Mouse (Mus musculus) liver, adult 2 months (tissue): ENCODE measurements at regions not wholly inside any gene's neighbourhood (a gene's known extent, or its start where the extent isn't known, plus 50 kb on each side); places are given as distances from the start of the nearest gene placed in this dataset.

Source experiments
- DNase-seq: peaks from one replicate; pipeline ENCODE4 v3.0.0-alpha.2; 2011; ENCODE audit warnings: low read depth, low spot score; ENCODE audit errors: extremely low read depth
- H3K27ac ChIP-seq: fragments of 200-500 bp; replicated peaks from 2 replicates; pipeline ENCODE4 v1.5.1; 2012; ENCODE audit warnings: low read depth, mild to moderate bottlenecking, control low read depth, inconsistent platforms, low read length; ENCODE audit not compliant: insufficient read depth
- H3K27me3 ChIP-seq: fragments of 200-500 bp; 2 replicates; pipeline ENCODE4 v1.6.1; 2012; ENCODE audit warnings: mild to moderate bottlenecking, moderate library complexity, low read length, inconsistent platforms; ENCODE audit not compliant: control insufficient read depth, insufficient read depth
- H3K36me3 ChIP-seq: fragments of 200-500 bp; 2 replicates; pipeline ENCODE4 v1.6.1; 2012; ENCODE audit warnings: low read length, inconsistent platforms; ENCODE audit not compliant: control insufficient read depth, insufficient read depth
- H3K4me1 ChIP-seq: fragments of 200-500 bp; 2 replicates; pipeline ENCODE4 v1.6.1; 2011; ENCODE audit warnings: low read length; ENCODE audit not compliant: control insufficient read depth, insufficient read depth
- H3K4me3 ChIP-seq: fragments of 200-500 bp; 2 replicates; pipeline ENCODE4 v1.5.1; 2011; ENCODE audit warnings: low read depth, mild to moderate bottlenecking, control low read depth, low read length, moderate library complexity; ENCODE audit not compliant: insufficient read depth
- H3K79me2 ChIP-seq: fragments of 200-500 bp; 2 replicates; pipeline ENCODE4 v1.6.1; 2012; ENCODE audit warnings: inconsistent platforms, mild to moderate bottlenecking, low read length, moderate library complexity; ENCODE audit not compliant: control insufficient read depth, insufficient read depth
- H3K9ac ChIP-seq: fragments of 200-500 bp; 2 replicates; pipeline ENCODE4 v1.6.1; 2012; ENCODE audit warnings: low read depth, mild to moderate bottlenecking, control low read depth, inconsistent platforms, low read length
- CTCF ChIP-seq: fragments of 200-500 bp; IDR thresholded peaks from 2 replicates; pipeline ENCODE4 v1.5.1; 2011; ENCODE audit warnings: low read depth, low read length, control low read depth
- POLR2A ChIP-seq: fragments of 200-500 bp; IDR thresholded peaks from 2 replicates; pipeline ENCODE4 v1.6.1; 2011; ENCODE audit warnings: low read length, control low read depth; ENCODE audit not compliant: insufficient read depth; ENCODE audit errors: extremely low read depth
- WGBS: fragments of 180-500 bp; shearing (Covaris S2); methylation state at CpG from one replicate; pipeline ENCODE4 v1.1.7; 2018; 5-methylcytosine and 5-hydroxymethylcytosine counted together

DNA sequence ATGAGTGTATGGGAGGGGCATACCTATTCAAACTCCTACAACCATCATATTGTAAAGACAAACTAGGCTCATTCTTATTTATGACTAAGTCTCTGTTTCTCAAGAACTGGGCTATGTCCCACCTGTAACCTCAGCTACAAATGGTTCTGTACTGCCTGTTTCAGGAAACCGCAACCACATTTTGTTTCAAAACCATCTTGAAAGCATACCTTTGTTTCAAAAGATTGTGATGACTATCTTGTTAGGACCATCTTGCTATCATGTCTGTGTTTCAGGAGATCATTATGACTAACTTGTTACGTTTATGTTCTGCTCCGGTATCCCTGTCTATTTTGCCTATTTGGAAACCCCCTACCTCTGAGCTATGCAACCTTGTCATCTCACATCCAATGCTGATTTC lies 340.2 kb upstream of the Cblb start:
- WGBS, result 90% methylated on average over 3 of the region's 3 CpGs
- peak; percentile 4 for DNase-seq
- Histone ChIP-seq H3K36me3 (no peaks in the 10 kb centered on the region), H3K4me1 (no peaks in the 10 kb centered on the region), H3K79me2 (no peaks in the 10 kb centered on the region), H3K9ac (no peak overlapping the region), H3K4me3 (no peak overlapping the region), H3K27me3 (no peaks in the 10 kb centered on the region), H3K27ac (no peak overlapping the region)
- TF ChIP-seq POLR2A (no peak), CTCF (no peak)

DNA sequence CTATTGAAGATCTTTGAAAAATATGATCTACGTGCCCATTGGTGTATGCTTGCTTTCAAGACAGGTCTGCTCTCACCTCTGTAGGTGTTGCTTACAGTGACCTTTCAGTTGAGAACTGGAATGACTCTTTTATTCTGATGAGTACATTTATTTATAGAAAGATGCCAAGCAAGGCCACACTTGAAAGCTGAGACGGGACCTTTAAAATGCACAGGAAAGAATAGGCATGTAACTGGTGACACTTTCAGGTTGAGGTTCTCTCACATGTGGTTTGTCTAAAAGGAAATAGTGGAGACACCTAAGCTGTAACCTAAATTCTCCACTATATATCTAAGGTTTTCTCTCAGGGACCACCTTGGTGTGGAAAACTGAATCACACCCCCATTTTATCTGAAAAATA lies 326.0 kb upstream of the Cblb start:
- Histone ChIP-seq H3K9ac (no peak overlapping the region), H3K4me1 (no peaks in the 10 kb centered on the region), H3K36me3 (no peaks in the 10 kb centered on the region), H3K4me3 (no peak overlapping the region), H3K27me3 (no peaks in the 10 kb centered on the region), H3K27ac (no peak overlapping the region), H3K79me2 (no peaks in the 10 kb centered on the region)
- WGBS, result 72% methylated on average over 2 of the region's 2 CpGs
- TF ChIP-seq POLR2A (no peak), CTCF (no peak)
- no peak for DNase-seq

DNA sequence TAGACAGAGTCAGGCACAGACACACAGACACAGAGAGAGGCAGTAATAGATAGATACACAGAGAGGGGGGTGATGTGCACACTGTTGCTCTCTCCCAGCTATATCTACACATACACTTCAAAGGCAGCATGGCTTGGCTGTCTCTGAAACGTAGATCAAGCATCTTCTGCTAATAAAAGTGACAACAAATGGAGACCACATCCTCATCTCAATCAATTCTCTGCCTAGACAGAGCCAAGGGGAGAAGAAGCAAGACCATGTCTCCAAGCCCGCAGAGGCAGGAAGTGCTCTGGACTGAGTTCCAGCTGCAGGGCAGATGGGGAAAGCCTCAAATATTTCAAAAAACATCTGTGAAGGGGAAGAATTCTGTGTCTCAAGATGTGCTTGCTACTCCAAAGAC lies 312.3 kb upstream of the Cblb start:
- no peaks in the 10 kb centered on the region for H3K27me3 ChIP-seq
- TF ChIP-seq POLR2A, result no peak
- TF ChIP-seq CTCF, result no peak
- H3K79me2 ChIP-seq, result no peaks in the 10 kb centered on the region
- no peak overlapping the region for H3K9ac ChIP-seq
- H3K27ac ChIP-seq, result no peak overlapping the region
- no peaks in the 10 kb centered on the region for H3K36me3 ChIP-seq
- DNase-seq, result no peak
- no peak overlapping the region for H3K4me3 ChIP-seq
- H3K4me1 ChIP-seq, result no peaks in the 10 kb centered on the region
- WGBS, result 66% methylated on average over 2 of the region's 2 CpGs

DNA sequence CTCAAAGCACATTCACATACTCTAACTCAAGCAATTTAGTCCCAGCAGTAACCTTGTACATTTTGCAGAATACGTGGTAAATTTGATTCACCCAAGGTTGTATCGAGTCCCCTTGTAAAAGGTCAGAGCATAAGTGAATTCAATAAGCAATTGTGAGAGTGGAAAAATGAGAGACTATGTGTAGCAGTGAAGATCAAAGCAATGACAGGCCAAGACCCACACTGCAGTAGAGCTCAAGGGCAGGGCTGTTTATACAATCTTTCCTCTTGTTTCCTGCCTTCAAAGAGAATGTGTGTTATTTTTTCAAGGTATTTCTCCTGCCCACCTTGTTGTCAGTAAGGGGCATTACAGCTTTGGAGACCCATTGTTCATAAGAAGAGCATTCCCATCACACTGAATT lies 311.4 kb upstream of the Cblb start:
- DNase-seq, result no peak
- 85% methylated on average over 2 of the region's 2 CpGs for WGBS
- Histone ChIP-seq H3K27ac (no peak overlapping the region), H3K36me3 (no peaks in the 10 kb centered on the region), H3K4me3 (no peak overlapping the region), H3K79me2 (no peaks in the 10 kb centered on the region), H3K27me3 (no peaks in the 10 kb centered on the region), H3K4me1 (no peaks in the 10 kb centered on the region), H3K9ac (no peak overlapping the region)
- TF ChIP-seq POLR2A (no peak), CTCF (no peak)

DNA sequence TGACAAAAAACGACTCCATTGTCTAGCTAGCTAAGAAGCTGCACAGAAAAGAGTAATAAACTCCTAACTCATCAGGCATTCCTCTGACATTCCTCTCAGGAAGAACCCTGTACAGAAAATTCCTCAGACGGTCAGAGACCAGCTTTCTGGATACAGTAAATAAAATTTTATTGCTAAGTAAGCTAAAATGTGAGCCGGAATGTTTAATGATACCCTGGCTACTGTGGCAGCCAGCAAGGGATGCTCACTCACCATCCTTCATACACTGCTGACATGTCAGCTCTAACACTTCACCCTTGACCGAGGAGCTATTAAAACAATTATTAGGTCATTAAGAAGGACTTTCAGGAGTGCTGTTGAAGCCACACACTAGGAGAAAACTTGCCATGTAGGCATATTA lies 308.3 kb upstream of the Cblb start:
- Histone ChIP-seq H3K4me1 (no peaks in the 10 kb centered on the region), H3K4me3 (no peak overlapping the region), H3K36me3 (no peaks in the 10 kb centered on the region), H3K9ac (no peak overlapping the region), H3K27me3 (no peaks in the 10 kb centered on the region), H3K79me2 (no peaks in the 10 kb centered on the region), H3K27ac (no peak overlapping the region)
- no peak for DNase-seq
- TF ChIP-seq CTCF, result no peak
- WGBS, result 67% methylated on average over 4 of the region's 4 CpGs

DNA sequence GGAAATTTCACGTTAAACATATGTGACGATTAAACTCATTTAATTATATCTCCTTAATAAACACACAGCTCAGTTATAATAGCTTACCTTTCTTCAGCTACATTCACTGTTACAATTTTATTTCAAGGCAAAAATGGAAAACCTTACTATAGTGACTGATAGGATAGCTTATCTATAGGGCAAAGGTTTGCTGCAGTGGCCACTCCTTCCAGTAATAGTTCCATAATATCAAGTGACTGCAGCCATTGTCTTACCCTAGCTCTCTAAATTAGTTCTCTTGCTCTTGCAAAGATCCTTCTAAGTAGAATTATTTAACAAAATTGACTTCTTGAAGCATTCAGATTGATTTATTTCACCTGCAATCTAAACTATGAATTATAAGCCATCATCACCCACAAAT lies 289.1 kb upstream of the Cblb start:
- DNase-seq, result no peak
- no peaks in the 10 kb centered on the region for H3K36me3 ChIP-seq
- H3K4me3 ChIP-seq, result no peak overlapping the region
- no peak overlapping the region for H3K9ac ChIP-seq
- no peaks in the 10 kb centered on the region for H3K4me1 ChIP-seq
- no peaks in the 10 kb centered on the region for H3K79me2 ChIP-seq
- no peak overlapping the region for H3K27ac ChIP-seq
- 93% methylated on average over 2 of the region's 2 CpGs for WGBS
- no peaks in the 10 kb centered on the region for H3K27me3 ChIP-seq
- TF ChIP-seq CTCF (no peak), POLR2A (no peak)

DNA sequence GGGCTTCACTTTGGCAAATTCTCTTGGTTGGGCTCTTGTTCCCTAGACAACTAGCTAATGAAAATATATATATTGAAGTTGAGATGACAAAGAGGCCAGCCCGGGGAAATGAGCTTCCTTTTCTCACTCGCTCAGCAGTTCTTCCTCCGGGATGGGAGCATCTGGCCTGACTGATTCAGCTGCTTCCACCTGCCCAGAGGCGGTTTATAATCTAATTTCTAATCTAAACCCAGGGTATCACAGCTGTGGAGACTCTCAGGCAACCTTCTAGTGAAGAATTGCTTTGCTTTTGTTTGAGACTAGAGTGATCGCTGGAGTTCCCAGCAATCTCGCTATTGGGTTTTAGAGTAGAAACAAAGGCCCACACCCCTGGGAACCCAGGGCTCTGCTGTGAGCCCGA lies 279.1 kb upstream of the Cblb start:
- H3K79me2 ChIP-seq, result no peaks in the 10 kb centered on the region
- TF ChIP-seq CTCF (no peak), POLR2A (no peak)
- no peak for DNase-seq
- 75% methylated on average over 7 of the region's 7 CpGs for WGBS
- H3K27ac ChIP-seq, result no peak overlapping the region
- H3K4me1 ChIP-seq, result no peaks in the 10 kb centered on the region
- H3K9ac ChIP-seq, result no peak overlapping the region
- no peaks in the 10 kb centered on the region for H3K36me3 ChIP-seq
- H3K27me3 ChIP-seq, result no peaks in the 10 kb centered on the region
- no peak overlapping the region for H3K4me3 ChIP-seq
